Mouse (Mus musculus): ENCODE data around the gene Camk2d.

Gene Camk2d

DNA sequence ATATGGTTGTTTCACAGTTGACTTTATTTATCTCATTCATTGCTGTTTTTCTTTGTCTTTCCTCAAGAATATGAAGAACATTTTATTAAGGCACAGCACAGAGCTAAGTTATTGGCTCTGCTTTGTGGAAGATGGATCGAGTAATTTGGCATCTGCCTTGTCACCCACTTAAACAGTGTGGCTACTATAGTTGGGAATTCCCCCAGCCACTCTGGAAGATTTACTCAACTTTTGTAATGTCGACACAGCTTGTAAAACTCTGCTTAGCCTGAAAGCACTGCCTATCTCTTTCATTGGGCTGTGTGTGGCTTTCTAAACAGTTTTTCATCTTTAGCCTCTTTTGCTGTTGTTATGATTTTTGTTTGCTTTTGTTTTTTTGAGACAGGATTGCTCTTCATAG lies 56.3 kb downstream of the Camk2d start:
- DNase-seq (ENCODE audit: low spot score): no peak

DNA sequence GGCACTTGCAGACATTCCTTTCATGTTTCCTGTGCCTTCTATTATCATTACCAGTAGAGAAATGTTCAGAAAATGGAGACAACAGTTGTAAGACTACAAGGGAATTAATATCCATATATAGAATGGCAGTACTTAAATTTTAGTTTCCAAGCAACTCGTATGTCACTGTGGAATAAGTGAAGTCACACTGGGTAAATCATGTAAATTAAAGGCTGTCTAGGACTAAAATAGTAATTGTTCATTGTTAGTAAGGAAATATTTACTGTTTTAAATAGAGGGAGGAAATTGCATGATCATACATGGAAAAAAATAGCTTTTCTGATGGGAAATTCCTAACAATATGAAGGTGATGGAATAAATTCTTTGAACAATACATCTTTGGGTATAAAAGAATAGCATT lies 57.0 kb downstream of the Camk2d start:
- DNase-seq (ENCODE audit: low spot score): no peak

DNA sequence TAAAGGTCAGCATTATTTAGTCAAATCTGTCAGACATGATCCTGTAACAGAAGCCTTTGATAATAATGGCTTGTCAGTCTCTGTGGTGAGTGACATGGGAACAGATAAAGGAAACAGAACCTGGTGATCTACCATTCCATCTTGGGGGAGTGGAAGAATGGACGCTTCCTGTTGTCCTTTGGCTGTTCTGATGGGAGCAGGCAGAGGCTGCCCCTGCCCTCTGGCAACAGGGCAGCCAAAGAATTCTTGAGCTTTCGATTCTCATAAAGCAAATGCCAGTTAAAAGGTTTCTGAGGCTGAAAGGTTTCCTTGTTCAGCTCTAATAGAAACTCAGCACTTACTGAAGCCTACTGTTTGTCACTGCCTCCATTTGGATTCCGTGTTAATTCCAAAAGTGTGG lies 60.1 kb downstream of the Camk2d start:
- no peak for DNase-seq (ENCODE audit: low spot score)

DNA sequence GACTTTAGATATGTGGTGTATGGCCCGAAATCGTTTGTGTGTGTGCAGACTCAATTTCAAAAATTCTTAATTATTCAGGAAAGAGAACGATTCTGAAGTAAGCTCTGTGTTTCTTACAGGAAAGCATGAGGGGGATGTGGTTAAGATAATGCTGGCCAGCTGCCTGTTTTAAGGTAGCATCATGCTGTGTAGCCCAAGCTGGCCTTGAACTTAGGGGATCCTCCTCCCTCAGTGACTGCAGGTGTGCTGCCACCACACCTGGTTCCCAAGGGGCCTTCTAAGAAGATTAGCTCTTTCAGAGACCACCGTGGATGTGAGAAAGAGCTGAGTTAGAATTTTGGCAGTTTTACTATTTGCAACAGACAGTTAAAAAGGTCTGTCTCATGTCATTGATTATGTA lies 61.8 kb downstream of the Camk2d start:
- no peak for DNase-seq (ENCODE audit: low spot score)

DNA sequence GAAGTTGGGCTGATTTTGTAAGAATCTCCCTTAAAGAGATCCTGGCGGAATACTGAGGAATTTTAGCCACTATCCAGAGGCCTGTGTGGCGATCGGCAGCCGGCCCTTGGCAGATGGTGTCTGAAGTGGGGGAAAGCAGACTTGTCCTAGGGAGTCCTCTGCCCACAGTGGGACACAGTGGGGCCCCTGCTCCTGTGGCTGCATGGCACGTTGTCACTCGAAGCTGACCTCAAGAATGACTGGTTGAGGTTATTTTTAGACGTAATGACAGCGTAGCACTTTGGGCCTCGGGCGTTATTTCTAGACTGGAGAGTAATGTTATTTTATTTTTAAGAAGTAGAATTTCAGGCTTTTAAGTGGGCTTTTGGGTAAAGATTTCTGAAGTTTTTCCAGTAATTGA lies 62.7 kb downstream of the Camk2d start:
- DNase-seq (ENCODE audit: low spot score): no peak

DNA sequence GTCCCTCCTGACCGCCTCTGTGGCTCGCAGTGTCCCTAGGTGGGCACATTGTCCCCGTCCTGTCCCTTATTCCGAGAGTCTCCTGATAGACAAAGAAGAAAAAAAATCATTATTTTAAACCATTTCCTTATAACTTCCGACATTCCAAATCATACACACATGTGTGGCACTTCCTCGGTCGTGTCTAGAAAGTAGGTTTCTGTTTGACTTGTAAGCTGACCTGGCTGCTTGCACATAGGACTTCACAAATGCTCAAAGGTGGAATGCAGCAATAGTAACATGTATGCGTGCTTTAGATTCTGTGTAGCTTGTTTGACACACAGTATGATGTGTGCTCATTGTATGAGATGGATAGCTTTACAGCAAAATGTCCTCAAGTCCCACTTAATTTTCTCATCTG lies 63.1 kb downstream of the Camk2d start:
- DNase-seq (ENCODE audit: low spot score): no peak

DNA sequence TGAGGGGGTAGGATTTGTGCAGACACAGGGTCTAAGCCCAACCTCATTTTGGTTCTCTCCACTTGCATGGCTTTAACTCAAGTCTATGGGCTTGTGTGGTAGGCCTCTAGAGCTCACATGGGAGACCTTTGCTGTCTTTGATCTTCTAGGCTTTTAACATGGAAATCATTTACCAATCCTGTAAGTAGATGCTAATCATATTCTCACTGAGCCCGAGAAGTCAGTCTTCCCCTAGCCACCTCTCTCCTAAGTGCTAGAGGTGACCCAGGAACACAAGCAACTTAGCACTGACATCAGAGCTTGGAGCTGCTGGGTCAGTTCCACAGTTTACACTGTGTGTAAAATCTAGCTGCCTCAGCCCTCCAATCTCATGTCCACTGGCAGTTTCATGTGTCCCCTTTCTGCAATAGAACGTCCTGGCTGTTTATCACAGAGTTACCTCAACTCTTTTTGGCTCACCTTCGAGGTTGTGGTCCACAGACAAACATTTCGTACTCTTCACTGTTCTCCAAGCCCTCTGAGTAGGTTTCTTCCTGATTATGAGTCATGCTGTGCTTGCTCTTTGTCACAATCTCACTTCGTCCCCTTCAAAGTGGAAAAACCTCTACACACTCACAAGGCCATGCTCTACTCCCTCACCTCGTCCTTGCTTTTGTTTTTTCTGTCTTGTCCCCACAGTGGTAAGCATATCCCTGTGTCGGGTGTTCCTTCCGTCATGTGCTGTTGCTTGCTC lies 63.9 kb downstream of the Camk2d start:
- no peak for DNase-seq (ENCODE audit: low spot score)

DNA sequence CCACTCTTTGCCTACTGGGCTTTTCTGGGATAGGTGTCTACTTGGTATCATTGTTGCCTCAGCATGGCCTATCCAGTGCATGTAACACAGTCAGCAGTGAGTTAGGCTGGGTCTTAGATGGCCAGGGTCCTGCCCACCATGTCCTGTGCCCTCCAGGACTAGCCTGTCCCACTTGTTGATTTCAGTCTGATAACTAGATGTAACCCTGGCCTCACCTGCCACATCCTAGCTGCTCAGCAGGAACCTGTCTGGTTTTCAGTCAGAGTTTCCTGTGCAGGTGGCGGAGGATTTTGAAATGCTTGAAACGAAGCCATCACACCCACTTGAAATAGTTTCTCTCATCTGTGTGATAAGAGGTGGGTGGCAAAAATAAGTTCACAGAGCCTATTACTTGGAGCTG lies 64.5 kb downstream of the Camk2d start:
- no peak for DNase-seq (ENCODE audit: low spot score)

DNA sequence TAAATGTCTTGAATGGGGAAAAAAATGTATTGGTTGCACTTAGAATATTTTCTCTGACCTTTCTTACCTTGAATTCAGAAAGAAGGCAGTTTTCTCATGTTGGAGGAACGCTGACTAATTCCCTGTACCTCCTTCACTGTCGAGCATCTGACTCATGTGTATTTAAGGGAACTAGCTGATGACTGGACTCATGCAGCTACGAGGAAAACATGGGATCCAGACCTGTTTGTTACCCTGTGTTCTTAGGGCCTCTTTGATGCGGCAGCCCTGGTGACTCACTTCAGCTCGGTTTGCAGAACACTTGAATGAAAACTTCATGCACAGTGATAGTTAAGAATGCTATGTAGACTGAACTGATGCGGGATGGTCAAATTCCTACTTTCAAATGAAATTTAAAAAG lies 64.9 kb downstream of the Camk2d start:
- DNase-seq (ENCODE audit: low spot score): no peak

DNA sequence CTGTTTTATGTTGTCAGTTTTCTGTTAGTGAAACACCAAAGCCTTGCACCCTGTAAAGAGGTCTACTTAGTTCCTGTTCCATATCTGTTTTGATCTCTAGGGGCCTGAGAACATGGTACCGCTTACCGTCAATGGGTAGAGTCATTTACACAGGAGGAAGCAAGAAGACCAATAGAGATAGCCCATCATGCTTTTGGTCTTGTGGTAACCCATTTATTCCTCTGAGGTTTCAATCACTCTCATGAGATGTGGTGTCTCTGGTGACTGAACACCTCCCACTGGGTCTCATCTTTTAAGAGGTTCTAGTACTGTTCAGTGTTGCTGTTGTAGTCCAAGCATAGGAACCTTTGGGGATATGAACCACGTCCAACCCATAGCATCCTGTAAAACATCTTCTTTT lies 65.8 kb downstream of the Camk2d start:
- no peak for DNase-seq (ENCODE audit: low spot score)

DNA sequence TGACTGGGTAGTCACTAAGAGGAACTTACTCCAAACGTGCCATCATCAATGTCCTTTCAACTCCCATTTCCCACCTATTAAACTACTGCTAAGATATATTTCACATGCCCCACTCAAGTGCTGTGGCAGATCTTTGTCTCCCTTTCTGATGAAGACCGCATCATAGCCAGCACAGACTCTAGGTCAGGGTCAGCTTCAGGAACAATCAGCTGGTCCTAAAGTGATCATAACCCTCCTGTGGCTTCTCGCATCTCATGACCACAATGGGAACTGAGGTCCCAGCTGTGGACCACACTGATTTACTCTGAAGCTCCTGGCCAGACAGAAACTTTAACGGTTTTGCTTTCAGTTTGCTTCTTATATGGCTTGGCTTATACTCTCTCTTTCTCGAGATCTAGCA lies 67.3 kb downstream of the Camk2d start:
- no peak for DNase-seq (ENCODE audit: low spot score)

DNA sequence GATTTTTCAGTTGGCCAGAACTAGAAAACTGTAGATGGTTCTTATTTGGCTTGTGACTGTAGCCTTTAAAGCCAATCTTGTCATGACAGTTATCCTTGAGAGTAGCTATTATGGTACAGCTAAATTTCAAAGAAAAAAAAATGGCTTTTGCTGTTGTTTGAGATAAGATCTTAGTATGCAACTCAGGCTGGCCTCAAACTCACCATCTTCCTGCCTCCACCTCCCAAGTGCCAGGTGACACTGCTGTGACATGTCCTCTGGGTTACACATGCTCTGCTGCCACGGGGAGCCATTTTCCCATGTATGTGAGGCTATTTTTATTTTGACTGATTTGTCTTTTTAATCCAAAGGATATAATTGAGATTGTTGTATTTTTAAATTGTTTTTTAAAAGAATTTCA lies 69.8 kb downstream of the Camk2d start:
- no peak for DNase-seq (ENCODE audit: low spot score)

DNA sequence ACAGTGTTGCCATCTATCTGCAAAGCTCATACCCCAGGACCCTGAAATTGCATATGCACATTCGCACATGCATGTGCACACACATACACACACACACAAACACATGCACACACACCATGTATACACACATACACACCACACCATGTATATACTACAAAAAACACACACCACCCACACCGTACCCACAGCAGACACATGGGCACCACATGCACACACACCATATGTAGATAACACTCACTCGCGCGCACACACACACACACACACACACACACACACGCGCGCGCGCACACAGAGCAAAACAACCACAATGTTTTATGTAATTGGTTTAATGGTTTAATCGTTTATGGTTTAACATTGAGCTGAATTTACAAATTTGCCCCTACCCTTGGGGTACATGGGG lies 70.9 kb downstream of the Camk2d start:
- no peak for DNase-seq (ENCODE audit: low spot score)

DNA sequence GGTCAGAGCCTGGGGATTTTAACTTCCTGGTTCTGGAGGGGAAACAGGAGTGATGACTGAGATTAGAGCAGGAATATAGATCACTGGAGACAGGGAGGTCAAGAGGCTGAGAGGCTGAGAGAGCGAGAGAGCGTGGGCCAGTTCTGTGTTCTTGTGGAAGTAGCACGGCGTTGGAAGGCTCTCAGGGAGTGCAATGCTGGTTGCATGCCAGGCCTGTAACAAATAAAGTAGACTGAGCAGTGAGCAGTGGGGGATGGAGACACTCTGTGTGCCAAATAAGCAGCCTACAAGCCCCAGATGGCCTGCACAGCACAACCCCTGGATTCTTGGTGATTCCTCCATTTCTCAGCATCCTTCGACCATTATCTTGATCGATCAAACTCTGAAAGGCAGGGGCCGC lies 71.3 kb downstream of the Camk2d start:
- DNase-seq (ENCODE audit: low spot score): no peak

DNA sequence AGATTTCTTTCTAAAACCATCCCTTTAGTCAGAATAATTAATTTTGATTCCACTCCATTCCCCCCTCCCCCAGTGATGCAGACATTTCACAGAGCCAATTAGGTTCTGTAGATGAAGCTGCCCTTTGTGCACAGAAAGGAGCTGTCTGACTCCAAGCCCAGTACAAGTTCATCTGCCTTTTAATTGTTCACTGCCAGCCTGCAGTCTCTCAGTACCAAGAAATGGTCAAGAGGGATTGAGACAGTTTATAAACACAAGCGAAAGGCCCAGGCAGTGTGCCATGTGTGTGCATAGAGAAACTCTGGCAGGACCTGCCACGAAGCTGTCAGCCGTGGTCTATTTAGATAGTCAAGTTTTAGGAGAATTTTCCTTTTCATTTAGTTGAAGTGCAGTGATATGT lies 72.0 kb downstream of the Camk2d start:
- no peak for DNase-seq (ENCODE audit: low spot score)

DNA sequence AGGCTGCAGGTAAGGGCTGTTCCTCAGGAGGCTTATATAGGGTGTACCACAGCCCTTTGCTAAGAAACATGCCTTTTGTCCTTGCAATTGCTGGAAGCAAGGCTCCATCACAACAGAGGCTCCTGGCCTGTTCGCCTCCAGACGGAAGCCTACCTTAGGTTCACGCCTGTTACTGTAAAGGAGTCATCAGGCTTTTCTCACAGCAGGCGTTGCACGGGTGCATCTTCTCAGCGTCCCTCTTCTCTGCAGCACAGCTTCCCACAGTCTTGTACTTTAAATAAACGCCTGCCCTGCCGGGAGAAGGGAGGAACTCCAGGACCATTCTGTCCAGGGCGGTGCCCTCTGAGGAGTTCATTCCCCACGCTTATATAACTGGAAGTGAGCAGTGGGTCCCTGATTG lies 72.6 kb downstream of the Camk2d start:
- no peak for DNase-seq (ENCODE audit: low spot score)

DNA sequence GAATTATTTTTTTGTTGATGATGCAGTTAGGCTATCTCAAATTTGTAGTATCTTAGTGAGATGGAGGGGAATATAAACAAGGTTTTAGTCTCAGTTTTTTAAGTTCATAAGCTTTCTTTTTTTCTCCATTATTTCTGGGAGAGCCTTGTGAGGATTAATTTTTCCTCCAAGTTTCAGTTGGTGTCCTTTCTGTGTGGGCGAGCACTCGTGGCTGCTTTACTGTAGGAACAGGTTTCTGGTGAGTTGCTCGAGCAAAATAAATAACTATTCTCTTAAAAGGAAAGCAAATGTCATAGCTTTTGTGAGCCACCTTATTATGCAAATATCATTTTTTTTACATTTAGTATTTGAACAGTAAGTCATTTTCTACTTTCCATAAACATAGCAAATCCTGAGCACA lies 74.3 kb downstream of the Camk2d start:
- no peak for DNase-seq (ENCODE audit: low spot score)

DNA sequence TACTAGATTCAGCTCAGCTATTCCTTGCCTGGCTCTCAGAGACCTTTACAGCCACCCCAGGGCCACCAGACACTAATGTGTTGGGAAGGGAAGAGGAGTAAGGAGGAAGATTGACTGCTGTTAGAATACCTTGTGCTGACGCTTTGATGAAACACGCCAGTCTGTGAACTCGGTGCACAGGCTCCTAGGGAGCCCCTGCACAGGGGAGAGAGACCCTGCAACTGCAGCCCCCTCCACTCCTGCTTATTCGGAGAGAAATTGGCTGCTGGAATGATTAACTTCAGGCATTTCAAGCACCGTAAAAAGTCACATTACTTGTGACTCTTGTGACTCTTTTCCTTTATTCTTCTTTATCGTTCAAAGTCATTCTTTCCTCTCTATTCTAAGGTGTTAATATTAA lies 75.2 kb downstream of the Camk2d start:
- no peak for DNase-seq (ENCODE audit: low spot score)

DNA sequence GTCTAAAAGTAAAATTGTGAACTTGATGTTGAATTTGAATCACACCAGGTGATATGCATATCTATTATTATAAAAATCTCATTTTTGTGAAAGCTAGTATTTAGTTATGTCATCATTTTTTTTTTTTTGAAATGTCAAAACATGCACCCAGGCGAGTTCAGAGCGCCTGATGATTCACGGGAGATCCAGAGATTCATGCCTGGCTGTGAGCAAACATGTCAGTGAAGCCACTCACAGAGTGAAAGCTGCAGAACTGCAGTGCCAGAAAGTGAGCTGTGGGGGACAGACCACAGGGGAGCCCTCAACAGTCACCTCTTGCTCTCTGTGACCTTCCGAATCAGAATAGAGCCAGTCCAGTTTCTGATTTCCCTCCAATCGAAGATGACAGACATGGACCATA lies 84.9 kb downstream of the Camk2d start:
- DNase-seq (ENCODE audit: low spot score): no peak

DNA sequence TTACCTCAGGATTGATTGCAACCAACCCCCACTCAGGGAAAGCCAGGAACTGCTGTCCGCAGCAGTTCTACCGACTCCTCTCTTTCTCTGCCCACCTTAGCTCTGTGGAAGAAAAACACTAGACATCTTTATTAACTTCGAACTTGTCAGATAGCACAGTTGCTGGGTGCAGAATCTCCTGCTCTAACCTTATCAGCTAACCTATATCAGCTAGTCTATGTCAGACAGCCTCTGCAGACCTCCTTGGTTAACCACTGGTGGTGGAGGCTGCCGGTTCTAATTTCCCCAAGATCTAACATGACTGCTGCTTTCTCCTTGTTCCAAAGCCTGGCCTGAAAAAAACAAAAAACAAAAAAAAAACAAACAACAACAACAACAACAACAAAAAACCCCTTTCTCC lies 85.9 kb downstream of the Camk2d start:
- no peak for DNase-seq (ENCODE audit: low spot score)

DNA sequence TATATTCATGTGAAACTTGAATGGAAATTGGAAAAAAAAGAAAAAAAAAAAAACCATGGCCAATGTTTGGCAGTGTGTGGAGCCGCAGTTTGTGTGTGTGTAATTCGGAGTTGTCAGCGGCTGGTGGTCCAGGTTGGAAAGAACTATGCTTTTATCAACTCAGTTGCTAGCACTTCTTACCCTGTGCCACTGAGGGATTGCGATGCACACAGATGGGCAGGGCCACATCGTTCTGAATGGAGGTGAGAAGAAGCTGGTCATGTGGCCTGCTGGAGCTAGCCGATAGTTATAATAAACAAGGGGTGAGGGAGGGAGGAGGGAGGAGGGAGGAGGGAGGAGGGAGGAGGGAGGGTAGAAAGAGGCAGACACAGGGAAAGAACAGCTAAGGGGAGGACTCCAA lies 89.3 kb downstream of the Camk2d start:
- DNase-seq (ENCODE audit: low spot score): no peak

DNA sequence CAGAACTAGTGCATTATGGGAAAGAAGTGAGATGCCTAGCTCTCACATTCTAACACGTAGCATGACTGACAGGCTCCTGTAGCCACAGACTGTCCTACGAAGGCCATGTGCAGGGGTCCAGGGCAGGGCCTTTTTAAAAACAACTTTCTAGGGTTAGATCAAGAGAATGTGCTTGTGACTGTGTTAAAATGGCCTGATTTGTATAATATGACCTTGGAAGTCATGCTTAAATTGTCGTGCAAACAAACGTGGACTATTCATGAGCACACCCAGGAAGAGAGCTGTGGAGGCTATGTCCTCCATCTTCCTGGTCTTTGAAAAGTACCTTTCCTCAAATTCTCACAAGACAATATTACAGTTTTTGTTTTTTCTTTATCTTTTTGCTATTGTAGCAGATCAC lies 91.0 kb downstream of the Camk2d start:
- no peak for DNase-seq (ENCODE audit: low spot score)

DNA sequence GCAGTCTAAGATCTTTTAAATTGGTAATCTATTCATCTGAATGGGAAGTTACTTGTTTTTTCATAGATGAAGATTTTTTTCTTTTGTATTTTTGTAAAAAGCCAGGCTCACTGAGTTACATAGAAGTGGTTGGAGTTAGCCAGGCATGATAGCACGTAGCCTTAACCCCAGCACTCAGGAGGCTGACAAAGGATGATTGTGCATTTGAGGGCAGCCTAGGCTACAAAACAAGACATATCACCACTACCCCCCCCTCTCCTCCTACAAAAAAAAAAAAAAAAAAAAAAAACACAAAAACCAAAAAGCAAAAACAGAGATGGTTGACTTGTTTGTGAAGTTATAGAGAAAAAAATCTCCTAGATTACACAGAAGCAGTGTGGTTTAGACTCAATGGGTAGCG lies 92.4 kb downstream of the Camk2d start:
- no peak for DNase-seq (ENCODE audit: low spot score)

DNA sequence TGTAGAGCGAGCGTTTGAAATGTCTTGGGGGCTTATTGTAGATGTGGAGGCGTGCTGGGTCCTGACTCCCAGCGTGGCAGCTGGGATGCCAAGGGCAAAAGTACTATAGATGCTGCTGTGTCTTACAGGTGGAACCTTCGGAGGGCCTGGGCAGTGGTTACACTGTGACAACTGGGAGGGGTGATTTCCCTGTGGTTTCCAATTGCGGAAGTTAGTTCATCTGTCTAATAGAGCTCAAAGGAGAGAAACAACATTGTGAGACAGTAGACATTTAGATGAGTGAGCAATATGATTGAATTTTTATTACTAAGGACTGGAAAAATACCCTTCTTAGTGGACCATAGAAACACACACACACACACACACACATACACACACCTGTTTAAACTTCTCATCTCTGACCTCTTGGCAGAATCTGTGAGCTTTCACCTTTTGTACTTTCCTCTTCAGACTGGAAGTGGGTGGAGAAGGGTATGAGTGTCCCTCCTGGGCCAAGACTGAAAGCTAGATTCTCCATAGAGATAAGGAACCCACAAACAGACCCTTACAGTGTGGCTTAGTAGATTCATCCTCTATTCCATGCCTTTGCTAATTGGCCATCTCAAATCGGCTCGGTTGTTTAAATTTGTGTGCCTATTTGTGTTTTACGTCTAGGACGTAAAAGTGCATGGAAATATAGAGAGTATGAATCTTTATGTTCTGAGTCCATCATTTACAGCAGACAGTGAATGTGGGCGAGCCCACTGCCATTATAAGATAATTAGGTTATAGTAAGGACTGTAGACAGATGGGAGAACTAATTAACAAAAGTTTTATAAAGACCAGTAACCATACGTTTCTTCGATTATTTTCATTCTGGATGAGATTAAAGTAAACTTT lies 94.8 kb downstream of the Camk2d start:
- no peak for DNase-seq (ENCODE audit: low spot score)

All from urinary bladder, postnatal 10 days (tissue).